Mouse (Mus musculus) T-cell, adult 2 months (primary cell): ENCODE data around the gene P3h4.

ENCODE experiments used
- DNase-seq: peaks from one replicate; pipeline ENCODE4 v3.0.0; 2022; ENCODE audit warnings: low spot score

Gene P3h4

DNA sequence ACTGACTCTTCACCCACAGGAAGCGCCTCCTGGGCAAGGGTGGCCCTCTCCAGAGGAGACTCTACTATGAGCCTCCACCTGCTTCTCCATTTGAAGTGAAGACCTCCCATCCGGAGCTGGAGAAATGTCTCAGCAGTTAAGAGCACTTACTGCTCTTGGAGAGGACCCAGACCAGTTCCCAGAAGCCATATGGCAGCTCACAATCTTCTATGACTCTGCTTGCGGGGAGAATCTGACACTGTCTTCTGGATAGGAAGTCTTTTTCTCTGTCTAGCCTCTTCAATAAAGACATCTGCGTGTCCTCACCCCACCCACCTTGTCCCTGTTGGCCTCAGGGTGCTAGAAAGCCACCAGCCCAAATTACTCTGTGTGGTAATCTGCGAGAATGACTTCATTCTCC, 21.7 kb downstream of the P3h4 start:
- no peak for DNase-seq

DNA sequence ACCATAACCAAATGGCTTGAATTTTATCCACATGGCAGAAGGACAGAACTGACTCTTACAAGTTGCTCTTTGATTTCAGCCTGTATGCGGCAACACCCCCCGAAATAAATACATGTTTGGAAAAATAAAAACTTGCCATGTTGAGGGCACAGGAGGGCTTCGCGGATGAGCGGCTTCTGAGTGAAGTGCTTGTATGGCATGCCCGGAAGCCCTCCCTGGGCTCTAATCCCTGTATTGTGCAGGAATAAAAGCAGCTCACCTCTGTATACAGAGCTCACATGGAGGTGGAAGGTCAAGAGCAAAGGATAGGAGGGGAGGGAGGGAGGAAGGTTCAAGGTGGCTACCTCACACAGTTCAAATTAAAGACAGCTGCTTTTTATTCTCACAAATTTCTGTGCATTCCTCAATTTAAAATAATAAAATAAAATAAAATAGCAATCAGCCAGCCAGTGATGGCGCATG, 22.7 kb downstream of the P3h4 start:
- no peak for DNase-seq

DNA sequence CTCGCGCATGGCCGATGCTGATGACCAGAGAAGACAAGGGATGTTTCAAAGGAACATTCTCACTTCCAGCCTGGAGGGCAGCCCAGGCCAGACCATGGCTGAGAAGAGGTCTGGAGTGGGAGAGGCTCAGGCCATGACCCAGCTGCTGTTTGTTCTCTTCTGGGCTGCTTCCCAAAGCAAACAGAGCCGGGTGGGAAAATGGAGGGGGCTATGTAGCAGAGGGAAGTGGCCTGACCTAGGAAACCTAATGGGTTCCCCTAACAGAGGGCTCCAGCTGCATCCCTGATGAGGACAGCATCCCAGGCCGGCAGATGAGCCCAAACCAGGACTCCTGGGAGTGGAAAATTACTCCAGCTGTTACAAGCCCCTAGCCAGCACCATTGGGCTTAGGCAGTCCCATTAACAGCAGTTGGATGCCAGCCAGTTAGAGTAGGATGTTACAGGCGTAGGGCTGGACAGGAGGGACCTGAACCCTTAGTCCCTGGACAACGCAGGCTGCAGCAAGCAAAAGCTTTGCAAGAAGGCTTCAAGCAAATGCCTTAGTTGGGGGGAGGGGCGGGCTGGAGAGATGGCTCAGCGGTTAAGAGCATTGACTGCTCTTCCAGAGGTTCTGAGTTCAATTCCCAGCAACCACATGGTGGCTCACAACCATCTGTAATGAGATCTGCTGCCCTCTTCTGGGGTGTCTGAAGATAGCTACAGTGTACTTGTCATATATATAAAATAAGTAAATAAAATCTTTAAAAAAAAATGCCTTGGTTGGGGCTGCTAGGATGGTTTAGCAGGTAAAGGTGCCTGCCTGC, 23.4 kb downstream of the P3h4 start:
- no peak for DNase-seq

- no peak for DNase-seq
Measured at GRCm38 (mm10) chr11:100389931-100390445, 24.6 kb downstream of the P3h4 start.

DNA sequence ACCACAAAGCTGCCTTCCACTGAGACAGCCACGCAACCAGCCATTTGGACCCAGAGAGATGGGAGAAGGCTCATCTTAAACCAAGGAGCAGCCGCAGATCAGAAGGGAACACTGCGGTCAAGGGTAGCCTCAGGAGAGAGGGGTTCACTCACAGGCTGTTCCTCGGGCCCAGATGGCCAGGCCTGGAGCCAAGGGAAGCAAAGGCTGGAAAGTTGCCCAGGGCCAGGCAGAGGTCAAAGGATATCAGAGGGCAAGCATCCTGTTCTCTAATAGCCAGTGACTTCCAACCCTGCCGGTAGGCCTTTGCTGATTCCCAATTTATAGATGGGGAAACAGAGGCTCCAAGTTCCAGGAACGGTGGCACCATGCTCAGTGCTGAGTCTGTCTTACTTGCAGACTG, 26.0 kb downstream of the P3h4 start:
- DNase-seq, result no peak

- no peak for DNase-seq
Measured at GRCm38 (mm10) chr11:100387589-100388375, 26.9 kb downstream of the P3h4 start.

- no peak for DNase-seq
Measured at GRCm38 (mm10) chr11:100387111-100387510, 27.5 kb downstream of the P3h4 start.

DNA sequence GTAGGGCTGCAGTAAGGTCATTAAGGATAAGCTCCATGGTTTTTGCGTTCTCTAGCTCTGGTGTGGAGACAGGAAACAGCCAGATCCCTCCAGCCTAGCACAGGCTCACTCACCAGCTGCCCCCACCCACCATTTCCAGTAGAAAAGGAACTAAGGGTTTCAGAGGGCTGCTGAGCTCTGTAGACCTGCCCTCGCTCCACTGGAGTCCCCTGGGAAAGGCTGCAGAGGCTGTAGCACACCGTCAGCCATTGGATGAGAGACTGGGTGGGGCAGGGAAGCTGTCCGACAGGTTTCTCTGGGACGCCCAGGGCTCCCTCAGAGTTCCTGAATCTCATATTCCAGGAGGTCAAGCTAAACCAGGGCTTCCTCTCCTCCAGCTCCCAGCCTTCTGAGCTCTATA, 28.1 kb downstream of the P3h4 start:
- DNase-seq, result no peak

DNA sequence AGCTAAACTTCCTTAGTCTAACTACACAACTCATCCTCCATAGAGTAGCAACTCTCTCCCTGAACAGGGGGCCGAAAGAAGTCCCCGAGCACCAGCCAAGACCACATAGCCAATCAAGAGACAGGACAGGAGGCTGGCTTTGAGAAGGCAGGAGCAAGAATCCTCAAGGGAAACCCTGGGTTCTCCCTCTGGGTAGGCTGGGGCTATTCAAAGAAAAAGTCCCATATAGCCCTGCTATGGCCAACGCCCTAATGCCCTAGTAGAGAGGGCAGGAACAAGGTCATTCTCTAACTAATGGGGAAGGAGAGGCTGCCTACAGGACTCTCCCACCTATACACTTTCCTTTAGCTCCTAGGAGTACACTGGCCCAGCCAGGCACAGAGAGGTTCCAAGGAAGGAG, 29.6 kb downstream of the P3h4 start:
- DNase-seq, result no peak

- DNase-seq, result no peak
Measured at GRCm38 (mm10) chr11:100382682-100383081, 32.0 kb downstream of the P3h4 start.

- no peak for DNase-seq
Measured at GRCm38 (mm10) chr11:100379311-100379710, 35.3 kb downstream of the P3h4 start.

DNA sequence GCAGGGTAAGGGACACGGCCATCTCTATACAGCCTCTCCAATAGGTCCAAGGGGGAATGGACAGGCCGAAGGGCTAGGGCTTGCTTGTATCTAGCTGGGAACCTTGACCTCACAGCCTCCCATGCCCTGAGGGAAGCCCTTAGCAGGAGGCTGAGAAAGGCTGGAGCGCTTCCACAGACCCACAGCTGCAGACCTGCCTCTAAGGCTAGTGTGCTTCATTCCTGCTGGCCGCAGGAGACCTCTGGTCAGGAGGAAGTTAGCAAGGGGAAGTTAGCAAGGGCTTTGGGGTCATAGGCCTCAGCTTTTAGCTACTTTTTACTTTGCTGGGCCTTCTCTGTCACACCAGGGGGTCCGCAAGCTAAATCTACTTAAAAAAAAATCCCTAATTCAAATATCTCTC, 36.2 kb downstream of the P3h4 start:
- no peak for DNase-seq

GRCm38 (mm10) chr11:100377989-100378388, 36.6 kb downstream of the P3h4 start:
- DNase-seq, result no peak

DNA sequence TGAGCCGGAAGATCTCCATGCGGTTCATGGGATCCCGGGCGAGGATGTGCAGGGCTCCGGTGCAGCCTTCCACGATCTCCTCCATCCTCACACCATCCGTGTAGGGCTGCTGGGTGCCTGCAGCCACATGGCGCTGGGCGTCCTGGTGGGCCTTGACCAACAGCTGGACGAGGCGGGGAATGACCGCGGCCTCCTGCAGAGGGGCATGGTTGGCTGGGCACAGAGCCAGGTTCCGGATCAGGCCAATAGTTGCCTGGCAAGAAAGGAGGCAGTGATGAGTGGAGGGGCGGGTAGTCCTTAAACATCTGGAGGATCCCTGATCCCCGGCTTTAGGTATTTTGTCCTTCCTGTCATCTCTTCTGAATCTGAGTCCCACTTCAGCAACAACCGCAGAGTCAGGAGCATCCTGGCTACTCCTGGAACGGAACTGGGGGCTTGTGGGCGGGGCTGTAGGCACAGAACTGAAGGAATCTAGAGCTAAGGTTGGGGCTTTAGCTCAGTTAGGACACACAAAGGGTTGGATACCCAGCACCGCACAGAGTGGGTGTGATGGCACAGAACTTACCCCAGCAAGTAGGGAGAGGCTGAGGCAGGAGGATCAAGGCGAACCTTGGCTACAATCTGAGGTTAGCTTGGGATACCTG, 37.8 kb downstream of the P3h4 start:
- no peak for DNase-seq

GRCm38 (mm10) chr11:100376005-100376404, 38.6 kb downstream of the P3h4 start:
- DNase-seq, result no peak

- no peak for DNase-seq
Measured at GRCm38 (mm10) chr11:100375127-100375526, 39.5 kb downstream of the P3h4 start.

GRCm38 (mm10) chr11:100371981-100372558, 42.6 kb downstream of the P3h4 start:
- DNase-seq, result no peak

DNA sequence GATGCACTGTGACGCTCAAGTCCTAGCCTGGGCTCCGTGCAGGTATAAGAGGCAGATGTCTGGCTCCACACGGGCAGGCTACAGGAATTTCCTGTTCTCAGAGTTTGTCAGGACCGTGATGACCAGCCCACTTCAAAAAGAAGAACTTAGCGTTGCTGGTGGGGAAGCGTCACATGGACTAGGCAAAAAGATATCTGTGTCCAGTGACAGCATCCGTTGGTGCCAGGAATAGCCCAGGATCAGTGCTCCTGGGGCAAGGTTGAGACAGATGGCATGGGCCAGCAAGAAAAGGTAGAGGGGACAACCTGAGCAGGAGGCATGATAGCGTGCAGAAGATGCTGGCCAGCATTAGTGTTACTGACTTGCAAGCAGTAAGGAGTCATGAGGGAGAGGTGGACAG, 44.8 kb downstream of the P3h4 start:
- no peak for DNase-seq

- no peak for DNase-seq
Measured at GRCm38 (mm10) chr11:100369145-100369544, 45.5 kb downstream of the P3h4 start.

DNA sequence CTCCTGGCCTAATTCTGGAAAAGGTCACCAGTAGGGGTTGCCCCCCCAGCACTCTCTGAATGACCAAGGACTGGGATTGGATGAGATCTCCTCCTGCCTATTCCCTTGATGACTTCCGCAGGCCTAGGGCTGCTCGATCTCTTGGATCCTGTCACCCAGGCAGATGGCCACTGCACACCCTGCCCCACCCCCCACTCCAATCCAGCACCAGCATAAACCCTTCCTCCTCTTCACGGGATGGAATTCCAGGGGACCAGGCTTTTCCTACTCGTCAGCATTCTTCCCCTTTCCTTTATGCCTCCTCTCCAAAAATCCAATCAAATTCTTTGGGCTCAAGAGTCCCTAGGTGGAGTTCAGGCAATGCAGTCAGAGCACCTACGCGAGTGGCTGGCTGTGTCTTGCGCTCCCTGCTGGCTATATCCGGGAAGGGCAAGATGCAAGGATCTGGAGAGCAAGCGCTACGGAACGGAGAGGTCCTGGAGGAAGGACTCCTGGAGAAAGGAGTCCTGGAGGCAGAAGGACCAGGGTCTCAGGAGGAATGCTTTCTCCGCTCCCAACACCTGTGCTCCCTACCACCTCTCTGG, 51.6 kb downstream of the P3h4 start:
- DNase-seq, result peak; percentile 50

DNA sequence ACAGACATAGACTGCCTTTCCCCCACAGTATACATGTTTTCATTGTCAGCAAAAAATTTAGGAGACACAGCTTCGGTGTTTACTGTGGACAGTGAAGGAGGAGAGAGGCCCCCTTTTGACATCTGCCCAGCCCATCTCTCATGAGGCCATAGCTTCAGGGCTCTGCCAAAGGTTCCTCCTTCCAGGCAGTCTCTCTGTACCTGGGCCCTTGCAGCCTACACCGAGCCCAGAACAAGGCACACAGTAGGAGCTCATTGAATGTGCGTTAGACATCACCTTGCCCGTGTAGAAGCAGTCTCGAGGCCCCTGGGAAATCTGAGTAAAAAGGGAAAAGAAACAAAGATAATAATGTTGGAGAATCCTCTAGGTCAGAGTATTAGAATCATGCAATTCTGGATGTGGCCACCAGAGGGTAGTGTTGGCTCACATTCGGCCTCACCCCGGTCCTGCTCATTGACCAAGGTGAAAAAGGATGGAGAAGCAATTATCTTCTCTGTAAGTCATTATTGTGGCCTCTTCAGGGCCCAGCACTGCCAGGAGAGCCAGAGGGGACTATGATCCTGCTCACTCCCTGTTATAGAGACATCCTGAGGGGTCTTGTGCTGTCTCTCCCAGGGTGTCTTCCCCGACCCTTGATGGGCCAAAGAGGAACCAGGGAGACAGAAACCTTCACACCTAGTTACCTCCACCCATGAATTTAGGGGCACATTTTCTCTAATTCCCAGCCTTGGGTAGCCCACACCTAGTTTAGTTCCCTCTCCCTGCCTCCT, 52.2 kb downstream of the P3h4 start:
- DNase-seq, result peak; percentile 65
